Mouse (Mus musculus) heart, postnatal 36 days (tissue): Measurements from ENCODE around the gene Glipr2. TPM values are rescaled to one million over a fixed set of nuclear protein-coding genes. Genes with fewer than 3 reads are reported as not detected.
A peak's percentile ranks its signal among the peaks of the same experiment; 100 is the strongest.

ENCODE experiments used
- DNase-seq, 2 experiments: peaks; one replicate each; pipeline ENCODE4 v3.0.0; 2021 to 2022
- intact Hi-C: fragments of 180-260 bp; cut with DNase I; formaldehyde crosslinking; loops from one replicate; pipeline ENCODE4 v1.15.1; 2025
- total RNA-seq, 2 experiments: library from RNA; stranded (reverse); gene quantifications; 2 replicates each; pipeline ENCODE4 v1.2.3; 2021

Glipr2 gene
- 1 to 10 TPM; 2.5 to 3.8 TPM for total RNA-seq

DNA sequence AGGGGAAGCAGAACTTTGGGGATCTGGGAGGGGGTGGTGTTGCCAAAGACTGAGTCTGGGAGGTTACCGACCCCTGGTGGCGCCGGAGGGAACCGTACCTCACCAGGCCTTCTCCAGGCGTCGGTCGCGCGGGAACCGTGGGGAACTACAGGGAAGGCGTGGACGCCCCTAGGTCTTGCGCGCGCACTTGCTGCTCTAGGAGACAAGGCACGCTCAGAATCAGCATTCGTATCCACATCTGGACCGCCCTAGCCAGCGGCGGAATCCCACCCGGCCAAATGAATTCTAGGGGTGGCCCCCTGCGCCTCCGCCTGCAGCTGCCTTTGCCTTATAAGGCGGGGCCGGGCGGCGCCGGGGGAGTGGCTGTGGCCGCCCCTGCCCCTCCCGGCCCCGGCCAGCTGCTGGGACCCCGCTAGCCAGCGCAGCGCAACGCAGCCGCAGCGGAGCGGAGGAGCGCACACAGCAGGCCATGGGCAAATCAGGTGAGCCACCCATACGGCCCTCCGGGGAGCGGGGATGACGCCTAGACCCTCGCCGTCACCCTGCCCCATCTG, at the start of gene Glipr2:
Glipr2 (plus strand) TSS at position 110 of the 554 bp plus-strand sequence.
- intact Hi-C loops = loop anchor here (1.0 to 2.0 kb wide), 2 partner anchors 24 to 31 kb away; no protein-coding TSS in a partner anchor
- peak; percentile 82 to 84 for DNase-seq

DNA sequence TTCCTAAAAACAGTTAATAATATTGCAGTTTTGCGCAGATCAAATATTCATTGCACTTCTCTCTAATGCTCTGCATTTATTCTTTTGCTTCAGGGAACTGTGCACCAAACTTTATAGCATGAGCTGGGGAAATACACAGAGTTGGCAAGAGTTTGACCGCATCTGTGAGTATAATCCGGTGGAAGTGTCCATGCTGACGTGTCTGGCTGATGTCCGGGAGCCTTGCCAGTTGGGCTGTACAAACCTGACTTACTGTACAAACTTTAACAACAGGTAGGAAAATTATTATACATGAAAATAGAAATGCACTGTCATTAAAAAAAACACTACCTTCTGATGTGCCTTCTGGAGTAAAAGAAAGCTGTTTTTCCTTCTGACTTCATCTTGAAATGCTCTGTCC, 39.0 kb upstream of the Glipr2 start:
- intact Hi-C loops = no loop called here
- no peak for DNase-seq

DNA sequence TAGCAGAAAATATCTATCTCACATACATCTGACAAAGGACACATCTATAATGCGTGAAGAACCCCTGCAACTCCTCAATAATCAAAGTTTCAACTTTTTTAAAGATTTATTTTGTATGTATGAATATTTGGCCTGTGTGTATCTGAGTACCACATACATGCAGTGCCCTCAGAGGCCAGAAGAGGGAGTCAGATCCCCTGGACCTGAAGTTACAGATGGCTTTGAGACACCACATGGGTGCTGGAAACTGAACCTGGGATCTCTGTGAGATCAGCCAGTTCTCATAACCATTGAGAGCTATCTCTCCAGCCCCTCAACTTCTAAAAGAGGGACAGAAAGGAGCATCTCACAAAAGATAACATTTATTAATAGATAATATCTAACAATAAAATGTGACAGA, 36.6 kb upstream of the Glipr2 start:
- DNase-seq = no peak
- intact Hi-C loops = no loop called here

DNA sequence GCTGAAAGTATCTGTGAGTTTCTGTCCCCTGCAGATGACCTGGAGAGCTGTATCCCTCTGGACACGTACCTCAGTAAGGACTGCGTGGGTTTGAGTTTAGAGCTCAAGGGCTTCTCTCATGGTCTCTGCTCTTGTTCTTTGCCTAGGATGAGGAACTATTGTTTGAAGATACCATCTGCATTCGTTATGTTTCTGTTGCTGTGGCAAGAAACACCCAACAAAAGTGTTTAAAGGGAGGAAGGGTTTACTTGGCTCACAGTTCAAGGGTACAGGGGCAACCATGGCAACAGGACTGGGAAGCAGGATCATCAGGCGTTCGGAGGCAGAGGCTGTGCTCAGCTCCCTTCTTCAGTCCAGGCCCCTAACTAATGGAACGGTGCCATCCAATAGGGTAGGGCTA, 32.1 kb upstream of the Glipr2 start:
- intact Hi-C loops = loop anchor here (5.0 kb wide), 1 partner anchor 107 kb away; no protein-coding TSS in a partner anchor

DNA sequence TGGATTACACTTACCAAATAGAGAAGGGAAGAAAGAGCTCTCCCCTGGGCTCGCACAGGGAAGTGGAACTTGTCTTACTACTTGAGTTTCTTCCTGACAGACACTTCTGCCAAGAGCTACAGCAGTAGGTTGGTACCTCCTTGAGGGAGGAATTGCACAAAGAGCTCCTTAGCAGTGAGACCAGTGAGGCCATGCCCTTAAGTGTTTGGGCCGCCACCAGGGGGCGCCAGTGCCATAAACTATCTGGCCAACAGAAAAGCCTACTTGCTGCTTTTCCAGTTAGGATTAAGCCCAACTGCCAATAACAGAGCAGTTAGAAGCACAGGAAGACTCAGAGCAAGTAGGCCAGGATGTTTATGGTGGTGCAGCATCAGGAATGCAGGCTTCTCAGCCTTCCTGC, 31.4 kb upstream of the Glipr2 start:
- peak; percentile 84 to 91 for DNase-seq
- intact Hi-C loops = loop anchor here (1.0 to 5.0 kb wide), 3 partner anchors 31 to 107 kb away; partner anchors contain the start of gene Glipr2

More for the DNA sequence above, 32.1 kb upstream of the Glipr2 start:
- no peak for DNase-seq

DNA sequence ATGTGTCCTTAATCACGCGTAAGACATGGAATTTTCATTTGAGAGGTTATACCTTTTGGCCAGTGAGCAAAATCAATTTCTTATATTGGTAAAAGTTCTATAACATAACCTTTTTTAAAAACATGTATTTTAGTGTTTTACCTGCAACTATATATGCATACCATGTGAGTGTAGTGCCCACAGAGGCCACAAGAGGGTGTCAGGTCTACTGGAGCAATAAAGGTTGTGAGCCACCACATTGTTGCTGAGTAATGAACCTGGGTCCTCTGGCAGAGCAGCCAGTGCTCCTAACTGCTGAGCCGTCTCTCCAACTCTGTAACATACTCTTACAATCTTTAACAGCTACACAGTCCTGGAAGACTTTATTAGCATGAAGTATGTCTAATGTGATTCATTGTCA, 29.4 kb upstream of the Glipr2 start:
- intact Hi-C loops = loop anchor here (2.0 to 5.0 kb wide), 2 partner anchors 29 to 104 kb away; partner anchors contain the start of gene Glipr2
- DNase-seq = peak in 1 of 2 experiments; percentile 23

DNA sequence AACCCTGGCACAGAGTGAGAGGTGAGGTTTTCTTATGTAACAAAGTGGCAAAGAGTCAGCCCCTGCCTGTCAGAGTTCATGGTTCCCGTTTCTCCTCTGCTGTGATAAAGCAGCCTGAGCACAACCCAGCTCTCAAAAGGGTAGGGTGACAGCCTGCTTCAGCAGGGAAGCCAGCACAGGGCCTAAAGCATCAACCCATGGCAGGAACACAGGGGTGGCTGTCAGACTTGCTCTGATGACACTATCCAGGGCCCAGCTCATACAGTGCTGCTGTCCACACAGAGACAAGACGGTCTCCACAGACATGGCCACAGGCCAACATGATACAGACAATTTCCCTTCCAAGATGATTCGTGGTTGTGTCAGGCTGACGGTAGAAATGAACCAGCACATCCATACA, 25.3 kb upstream of the Glipr2 start:
- intact Hi-C loops = no loop called here
- DNase-seq = no peak

DNA sequence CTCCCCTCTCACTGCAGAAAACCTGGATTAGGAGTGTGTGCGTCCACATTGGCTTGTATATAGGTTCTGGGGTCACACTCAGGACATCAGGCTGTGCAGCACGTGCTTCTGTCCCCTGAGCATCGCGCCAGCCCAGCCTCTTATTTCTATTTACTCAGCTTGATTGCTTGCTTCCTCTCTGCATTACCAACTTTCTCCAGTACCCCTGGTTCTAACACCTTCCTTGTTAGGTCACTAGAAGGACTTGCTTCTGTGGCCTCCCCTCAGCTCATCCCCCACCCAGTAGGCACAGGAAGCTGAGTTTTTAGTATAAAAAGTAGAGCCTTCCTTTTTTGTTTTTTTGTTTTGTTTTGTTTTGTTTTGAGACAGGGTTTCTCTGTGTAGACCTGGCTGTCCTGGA, 21.0 kb upstream of the Glipr2 start:
- no peak for DNase-seq
- intact Hi-C loops = no loop called here

DNA sequence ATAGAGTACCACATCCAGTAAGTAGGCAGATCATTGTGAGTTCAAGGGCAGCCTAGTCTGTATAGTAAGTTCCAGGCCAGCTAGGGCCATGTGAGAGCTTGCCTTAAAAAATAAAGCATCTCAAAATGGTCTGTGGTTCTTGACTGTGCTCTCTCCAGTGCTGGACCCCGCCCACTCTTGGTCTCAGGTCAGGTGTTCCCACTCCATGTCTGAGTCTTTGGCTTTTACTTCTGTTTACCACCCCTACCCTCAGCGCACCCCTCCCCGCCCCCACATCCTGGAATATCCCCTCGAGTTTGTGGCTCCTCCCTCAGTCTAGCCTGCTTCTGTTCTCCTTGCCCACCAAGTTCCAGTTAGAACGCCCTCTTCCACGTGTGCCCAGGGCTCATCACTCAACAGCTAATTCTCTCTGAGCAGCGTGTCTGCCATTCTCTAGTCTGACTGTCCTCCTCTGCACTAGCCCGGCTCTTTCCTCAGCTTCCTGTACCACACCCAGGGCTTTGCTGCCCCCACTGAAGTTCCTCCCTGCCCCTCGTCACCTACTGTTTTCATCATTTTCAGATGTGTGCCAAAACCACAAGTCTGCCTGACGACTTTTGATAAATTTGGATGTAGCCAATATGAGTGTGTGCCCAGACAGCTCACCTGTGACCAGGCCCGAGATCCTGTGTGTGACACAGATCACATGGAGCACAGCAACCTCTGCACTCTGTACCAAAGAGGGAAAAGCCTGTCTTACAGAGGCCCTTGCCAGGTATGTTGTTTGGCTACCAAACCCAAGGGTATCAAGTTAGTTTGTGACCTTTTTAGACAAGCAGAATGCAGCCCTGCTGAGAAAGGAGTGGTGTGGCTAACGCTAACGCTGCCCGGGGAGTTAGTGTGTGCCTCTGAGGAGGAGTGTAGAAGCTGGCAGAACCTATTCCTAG, 20.2 kb upstream of the Glipr2 start:
- intact Hi-C loops = no loop called here
- no peak for DNase-seq

DNA sequence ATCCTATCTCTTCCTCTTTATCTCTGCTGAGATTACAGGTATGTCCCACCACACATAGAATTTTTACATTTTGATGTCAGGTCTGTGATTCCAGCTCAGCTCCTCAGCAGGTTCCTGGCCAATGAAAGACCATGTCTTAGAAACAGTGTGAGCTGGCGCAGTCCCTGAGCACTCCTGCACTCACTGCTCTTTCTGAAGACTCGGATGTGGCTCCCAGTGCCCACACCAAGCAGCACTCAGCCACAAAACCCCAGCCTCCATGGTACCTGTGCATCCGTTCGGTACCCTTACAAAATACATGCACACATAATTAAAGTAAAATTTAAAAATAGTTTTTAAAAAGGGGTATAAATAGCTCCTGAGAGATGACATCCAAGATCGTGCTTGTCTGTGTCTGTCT, 15.9 kb upstream of the Glipr2 start:
- intact Hi-C loops = no loop called here
- DNase-seq = no peak

DNA sequence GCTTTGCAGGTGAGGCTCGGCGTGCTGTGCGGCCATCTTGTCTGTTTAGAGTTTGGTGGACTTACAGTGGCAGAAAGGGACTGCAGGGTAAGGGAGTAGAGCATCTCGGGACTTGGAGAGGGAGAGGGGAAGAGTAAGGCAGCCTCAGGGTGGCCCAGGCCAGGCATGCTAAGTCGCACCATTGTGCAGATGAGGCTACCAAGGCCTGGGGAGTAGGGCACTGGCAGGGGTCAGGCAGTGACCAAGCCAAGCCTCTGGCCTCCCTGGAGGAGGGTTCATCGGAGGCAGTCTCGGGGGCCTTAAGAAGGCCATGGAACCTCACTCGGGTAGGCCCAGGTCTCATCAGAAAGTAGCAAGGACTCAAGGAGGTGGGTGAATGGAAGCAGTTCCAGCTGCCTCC, 14.8 kb upstream of the Glipr2 start:
- intact Hi-C loops = no loop called here
- no peak for DNase-seq

DNA sequence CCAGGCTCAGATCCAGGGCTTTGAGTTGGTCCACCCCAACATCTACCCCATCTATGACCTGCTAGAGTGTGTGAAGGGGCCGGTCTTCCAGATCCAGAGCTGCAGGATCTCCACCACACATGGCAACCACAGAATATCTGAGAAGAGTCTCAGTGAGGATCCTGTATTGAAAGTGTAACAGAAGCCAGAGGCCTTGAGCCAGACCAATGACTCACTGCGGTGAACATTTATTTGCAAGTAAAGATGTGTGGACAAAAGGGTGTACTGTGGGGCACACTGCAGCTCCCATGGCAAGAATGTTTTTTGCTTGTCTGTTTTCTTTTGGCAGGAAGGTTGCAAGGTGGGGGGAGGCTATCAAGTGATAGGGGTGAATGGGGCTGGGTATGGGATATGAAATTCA, 9.6 kb upstream of the Glipr2 start:
- intact Hi-C loops = no loop called here

DNA sequence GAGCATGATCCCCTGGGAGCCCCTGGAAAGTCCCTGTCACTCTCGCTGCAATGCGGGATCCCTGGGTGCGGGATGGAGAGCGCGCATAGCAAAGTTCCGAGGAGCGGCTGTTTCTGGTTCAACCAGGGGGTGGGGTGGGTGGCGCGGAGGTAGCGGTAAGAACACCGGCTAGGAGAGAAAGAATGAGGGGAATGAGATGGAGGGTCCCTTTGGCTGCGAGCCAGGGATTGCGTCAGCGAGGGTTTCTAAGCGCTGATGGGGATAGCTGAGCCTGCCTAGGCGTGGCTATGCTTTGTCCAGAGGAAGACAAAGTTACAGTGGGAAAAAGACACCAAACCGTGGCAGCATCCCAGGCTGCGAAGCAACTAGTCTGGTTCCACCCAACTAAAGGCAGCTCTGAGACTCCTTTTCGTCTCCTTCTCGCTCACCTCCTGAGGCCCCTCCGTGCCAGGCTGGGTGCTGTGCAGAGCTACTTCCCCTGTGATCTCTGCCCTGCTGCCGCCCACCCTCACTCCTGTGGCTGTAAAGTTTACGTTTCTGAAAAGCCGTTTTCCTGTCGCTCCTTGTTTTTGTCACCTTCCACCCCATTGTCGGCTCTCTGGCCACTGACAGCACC, 753 bp downstream of the Glipr2 start:
- intact Hi-C loops = loop anchor here (1.0 to 2.0 kb wide), 2 partner anchors 23 to 31 kb away; no protein-coding TSS in a partner anchor
- DNase-seq = peak; percentile 61 to 70

More for the DNA sequence above, 9.6 kb upstream of the Glipr2 start:
- DNase-seq = no peak

DNA sequence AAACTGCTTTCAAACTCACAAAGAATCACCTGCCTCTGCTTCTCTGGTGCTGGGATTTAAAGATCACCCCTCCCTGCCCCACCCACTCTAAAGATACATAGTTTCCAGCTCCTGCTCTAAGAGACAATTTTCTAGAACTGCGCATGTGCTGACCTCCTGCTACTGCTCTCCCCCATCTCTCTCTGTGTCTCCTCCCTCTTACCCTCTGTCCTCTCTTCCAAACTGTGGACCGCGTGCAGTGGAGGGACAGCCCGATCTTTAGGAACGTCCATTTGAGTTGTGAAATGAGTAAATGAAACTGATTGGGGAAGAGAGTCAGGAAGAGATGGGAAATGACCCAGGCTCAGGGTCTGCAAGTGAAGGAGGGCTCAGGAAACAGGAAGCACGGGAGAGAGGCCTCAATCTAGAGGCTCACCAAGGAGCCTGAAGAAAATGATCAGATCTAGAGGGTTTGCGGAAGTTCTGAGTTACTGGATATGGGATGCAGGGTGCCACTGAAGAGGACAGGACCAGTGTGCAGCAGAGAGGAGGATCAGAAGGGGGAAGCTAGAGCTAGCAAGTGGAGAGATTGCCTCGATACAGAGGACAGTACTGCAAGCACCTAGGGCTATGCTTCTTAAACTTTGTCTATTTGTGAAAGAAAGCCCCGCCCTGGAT, 2.5 kb downstream of the Glipr2 start:
- intact Hi-C loops = no loop called here
- DNase-seq = no peak

DNA sequence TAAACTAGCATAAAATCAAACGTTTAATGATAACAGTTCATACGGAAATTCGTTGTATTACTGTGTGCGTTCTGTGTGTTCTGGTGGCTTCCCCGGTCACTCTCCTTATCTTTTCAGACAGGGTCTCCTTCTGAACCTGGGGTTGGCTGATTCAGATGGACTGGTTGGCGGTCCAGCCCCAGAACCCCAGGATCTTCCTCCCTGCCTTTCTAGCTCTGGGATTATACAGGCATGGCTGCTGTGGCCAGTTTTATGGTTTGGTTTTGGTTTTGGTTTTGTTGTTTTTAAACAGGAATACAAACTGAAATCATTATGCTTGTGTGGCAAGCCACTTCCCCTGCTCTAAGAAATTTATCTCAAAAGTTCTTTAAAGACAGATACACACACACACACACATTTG, 3.0 kb downstream of the Glipr2 start:
- intact Hi-C loops = no loop called here
- no peak for DNase-seq

DNA sequence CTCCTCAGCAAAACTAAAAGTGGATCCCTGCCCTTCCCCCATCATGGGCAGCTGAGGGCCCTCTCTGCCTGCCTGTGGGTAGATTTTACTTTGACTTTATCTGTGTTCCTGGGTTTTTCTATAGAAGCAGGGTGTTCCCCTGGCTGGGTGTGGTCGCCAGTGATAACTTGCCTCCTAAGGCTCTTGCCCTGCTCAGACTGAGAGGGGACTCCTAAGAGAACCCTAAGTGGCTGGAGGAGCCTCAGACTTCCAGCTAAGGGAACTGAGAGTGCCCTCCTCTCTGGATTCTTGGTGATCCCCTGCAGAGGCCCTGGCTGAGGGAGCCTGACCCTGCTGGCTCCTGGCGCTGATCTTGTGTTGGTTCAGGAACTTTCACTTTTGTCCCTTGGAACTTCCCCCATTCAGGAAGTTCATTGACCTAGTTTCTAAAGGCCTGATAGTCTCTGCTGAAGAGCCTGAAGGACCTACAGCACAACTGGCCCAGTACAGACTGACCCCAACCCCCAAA, 7.2 kb downstream of the Glipr2 start:
- intact Hi-C loops = no loop called here
- DNase-seq = peak in 1 of 2 experiments; percentile 32

DNA sequence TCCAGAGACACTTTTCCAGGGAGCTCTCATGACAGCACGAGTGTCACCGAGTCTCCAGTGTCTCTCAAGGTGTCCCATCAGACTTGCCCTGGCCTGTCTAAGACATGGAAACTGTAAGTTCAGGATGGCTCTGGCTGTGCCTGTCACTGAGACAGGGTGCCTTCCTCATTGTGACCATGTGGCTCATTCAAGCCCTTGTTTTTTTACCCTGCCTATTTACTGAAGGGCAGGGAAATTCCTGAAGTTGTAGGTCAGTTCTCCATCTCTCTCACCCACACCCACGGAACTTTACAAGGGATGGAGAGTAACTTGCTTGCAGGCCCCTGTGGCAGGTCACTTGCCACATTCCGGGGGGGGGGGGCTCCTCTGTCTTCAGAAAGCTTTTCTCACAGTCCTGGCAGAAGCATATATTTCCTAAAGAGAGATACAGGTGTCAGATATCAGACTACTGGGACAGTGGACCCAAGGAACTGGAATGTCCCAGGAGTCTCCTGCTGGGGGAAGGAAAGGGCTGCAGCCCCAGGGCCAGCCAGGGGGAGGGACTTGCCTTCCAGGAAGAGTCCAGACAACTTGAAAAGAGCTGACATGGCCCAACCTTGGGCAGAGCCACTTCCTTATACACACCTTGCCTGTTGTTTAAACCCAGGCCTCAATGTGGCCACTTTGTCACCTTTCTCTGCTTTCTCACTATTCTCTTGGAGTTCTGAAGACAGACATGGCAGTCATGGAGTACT, 7.9 kb downstream of the Glipr2 start:
- intact Hi-C loops = no loop called here
- DNase-seq = no peak

DNA sequence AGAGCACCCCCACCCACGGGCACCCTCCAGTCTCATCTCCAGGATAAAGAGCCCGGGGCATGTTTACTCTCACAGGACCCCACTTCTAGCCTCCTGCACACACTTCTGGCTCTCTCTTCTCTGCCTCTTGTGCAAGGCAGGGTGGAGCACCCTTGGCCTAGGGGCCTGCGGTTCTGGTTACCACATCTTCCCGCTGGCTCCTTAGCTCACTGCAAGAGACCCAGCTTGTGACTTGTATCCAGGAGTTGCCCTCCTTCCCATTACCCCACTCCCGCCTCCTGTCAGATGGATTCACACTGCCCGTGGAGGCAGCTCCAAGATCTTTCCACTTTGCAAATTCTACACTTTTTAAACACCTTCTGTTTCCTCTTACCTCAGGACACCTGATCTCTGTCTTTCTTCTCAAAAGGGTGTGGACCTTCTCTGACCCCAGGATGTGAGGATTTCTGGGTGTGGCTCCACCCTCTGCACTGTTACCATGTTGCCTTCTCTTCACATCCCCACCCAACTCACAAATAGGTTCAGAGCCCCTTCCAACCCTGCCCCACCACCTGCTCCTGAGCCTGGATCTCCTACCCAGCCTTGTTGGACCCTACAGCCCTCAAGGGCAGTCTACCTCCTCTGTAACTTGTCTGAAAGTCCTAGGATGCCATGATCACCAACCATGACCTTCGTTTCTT, 8.8 kb downstream of the Glipr2 start:
- no peak for DNase-seq
- intact Hi-C loops = no loop called here

DNA sequence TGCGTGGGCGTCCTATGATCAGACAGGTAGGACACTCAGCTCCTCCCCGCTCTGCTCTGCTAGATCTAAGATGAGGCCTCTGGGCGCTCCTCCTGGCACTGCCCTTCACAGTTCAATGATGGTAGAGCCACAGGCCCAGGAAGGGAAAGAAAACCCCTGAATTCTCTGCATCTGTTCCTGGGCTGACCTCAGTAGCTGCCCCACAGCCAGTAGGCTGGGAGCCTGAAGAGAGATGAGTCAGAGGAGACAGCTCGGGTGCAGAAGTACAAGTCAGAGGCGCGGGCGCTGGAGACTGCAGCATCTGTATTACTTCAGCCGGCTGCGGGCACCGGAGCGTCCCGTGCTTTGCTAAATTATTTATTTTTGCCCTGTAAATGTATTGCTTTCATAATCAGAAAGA, 11.4 kb downstream of the Glipr2 start:
- intact Hi-C loops = no loop called here
- DNase-seq = peak; percentile 64 to 67
